Mouse (Mus musculus) kidney, postnatal 36 days (tissue): ENCODE results near the gene Sulf2.

ENCODE experiments used
- DNase-seq, 2 experiments: peaks; one replicate each; pipeline ENCODE4 v3.0.0; 2021 to 2022; ENCODE audit warnings: mixed read lengths in 2 of 2

Gene Sulf2

DNA sequence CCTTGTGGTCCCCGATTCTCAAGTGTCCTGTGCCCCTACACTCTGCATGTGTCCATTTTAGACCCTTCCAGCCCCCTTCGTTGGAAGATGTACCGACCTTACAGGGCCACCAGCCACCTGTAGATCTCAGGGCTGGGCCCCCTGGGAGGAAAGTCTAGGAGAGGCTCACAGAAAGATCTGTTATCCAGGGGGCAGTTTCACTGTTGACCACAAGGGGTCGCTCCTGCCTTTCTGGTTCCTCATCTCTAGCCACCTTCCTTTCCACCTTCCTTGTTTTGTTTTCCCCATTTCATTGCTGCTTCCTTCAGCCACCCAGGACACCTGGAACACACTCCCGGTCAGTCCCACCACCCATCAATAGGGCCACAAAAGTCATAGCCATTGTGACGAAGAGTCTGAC lies 70.5 kb downstream of the Sulf2 start:
- peak; percentile 61 to 85 for DNase-seq

DNA sequence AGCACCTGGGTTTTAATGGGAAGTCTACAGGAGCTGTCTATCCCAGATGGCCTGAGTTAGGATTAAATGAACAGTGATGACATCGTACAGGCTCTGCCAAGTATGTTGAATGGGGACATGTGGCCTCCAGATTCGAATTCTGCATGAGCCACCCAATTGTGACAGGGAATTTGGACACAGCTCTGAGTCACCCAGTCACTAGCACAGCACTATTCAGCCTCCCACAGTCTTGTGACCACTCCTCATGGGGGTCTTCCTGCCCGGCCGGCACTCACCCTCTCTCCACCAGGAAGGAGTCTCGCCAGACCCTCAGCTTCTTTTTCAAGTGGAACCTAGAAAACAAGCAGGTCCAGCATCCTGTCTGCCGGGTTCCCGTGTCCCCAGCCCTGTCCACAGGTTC lies 71.4 kb downstream of the Sulf2 start:
- DNase-seq: no peak

DNA sequence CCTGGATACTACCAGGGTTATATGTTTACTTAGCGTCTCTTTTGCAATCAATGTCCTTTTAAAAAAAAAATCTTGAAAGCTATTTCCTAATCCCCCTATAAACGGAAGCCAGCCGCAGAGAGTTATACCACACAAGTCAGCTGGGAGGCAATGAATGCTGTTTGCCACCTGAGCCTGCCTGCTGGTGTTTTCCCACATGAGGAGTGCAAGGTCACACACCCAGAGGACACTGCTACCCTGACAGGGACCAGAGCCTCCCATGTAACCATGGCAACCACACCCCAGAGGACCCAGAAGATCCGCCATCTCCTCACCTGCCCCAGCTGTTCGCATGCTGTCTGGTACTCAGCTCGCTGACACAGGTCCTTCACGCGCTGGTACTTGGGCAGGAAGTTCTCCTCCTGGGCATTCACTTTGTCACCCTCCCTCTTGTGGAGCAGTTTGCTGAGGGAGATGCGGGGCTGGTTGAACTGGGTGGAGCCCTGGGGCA lies 71.9 kb downstream of the Sulf2 start:
- no peak for DNase-seq

DNA sequence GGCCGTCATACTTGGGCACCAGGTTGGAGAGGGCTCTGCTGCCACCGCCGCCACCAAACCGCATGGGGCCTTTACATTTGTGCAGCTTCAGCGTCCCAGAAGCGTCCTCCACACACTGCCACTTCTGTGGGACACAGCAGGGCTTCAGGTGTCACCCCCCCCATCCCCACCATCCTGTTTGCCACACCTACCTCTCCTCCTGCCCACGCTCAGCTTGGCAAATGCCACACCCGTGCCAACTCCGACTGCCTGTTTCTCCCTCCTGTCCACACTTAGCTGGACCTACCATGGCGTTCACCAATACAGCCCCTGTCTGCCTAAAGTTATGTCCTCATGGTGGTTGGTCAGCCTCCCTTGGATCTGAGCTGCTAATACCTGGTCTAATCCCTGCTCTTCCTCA lies 72.8 kb downstream of the Sulf2 start:
- DNase-seq: no peak

GRCm38 (mm10) chr2:166082193-166082592 lies 73.3 kb downstream of the Sulf2 start:
- DNase-seq: peak; percentile 86 to 94

- DNase-seq: peak; percentile 81 to 83
Measured at GRCm38 (mm10) chr2:166080967-166081750, 74.3 kb downstream of the Sulf2 start.

- peak; percentile 74 to 83 for DNase-seq
Measured at GRCm38 (mm10) chr2:166079961-166080885, 75.2 kb downstream of the Sulf2 start.

DNA sequence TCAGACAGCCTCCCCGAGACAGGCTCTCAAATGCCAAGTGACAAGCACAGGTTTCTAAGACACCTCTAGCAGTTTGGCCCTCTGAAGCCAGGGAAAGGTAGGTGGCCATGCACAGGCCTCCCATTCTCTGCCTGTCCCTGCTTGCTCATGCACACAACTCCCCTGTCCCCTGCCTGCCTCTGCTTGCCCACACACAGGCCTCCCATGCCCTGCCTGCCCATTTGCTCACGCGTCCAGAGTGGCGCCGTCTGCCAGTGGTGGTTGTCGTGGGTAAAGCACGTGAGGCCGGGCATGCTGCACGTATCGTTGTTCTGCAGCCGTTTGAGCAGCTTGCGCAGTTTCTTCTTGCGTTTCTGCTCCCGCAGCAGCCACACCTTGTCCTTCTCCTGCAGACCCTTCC lies 76.2 kb downstream of the Sulf2 start:
- DNase-seq: no peak

GRCm38 (mm10) chr2:166077371-166077770 lies 78.1 kb downstream of the Sulf2 start:
- no peak for DNase-seq

DNA sequence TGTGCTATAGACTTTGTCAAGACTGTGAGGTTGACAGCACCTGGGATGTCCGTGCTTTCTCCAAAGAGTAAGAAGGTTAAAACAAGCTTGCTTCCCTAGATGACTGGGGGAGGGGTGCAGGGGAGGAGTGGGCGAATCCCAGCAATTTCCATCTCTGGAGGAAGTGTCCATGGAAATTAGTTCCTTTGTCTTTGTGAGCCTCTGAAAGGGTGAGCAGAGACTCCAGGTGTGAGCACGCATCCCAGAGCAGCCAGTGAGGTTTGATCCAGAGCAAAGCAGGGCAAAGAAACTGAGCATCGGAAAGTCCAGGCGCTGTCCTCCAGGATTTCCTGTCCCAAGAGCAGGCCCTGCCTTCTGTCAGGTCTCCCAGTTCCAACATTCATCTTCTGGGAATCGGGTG lies 81.1 kb downstream of the Sulf2 start:
- peak; percentile 36 to 38 for DNase-seq

DNA sequence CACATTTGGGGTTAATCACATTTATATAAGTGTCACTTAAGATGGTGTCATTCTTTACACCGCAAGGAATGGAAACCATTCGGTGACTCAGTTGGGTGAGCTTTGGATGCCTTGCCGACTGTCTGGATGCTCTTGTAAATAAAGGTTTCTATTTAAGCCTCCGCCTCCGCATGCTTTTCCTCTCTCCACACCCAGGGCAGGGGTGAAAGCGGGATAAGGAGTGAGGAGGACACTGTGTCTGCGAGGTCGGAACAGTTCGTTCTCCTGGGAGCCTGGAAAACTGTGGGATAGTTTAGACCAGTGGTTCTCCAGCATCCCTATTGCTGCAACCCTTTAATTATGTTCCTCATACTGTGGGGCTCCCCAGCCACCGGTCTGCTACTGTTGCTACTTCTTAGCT lies 82.4 kb downstream of the Sulf2 start:
- DNase-seq: peak in 1 of 2 experiments; percentile 54

DNA sequence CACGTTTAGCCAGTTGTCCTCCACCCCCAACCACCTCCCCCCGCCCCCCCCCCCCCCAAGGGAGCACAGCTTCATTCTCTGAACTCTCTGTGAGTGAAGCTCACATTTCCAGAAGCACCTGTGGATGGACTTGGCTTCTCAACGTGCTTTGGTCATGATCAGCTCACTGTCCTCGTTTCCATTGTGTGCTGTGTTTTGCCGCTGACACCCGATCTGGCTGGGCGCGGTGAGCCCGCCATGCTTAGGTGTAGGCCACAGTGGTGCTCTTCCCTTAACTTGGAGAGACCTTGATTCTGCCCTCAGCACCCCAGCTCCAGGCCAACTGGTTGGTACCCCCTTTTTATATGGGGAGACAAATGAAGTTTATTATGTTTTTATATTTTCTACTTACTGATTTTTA lies 83.6 kb downstream of the Sulf2 start:
- DNase-seq: no peak

GRCm38 (mm10) chr2:166071481-166071880 lies 84.0 kb downstream of the Sulf2 start:
- no peak for DNase-seq

- DNase-seq: no peak
Measured at GRCm38 (mm10) chr2:166069738-166070137, 85.7 kb downstream of the Sulf2 start.

DNA sequence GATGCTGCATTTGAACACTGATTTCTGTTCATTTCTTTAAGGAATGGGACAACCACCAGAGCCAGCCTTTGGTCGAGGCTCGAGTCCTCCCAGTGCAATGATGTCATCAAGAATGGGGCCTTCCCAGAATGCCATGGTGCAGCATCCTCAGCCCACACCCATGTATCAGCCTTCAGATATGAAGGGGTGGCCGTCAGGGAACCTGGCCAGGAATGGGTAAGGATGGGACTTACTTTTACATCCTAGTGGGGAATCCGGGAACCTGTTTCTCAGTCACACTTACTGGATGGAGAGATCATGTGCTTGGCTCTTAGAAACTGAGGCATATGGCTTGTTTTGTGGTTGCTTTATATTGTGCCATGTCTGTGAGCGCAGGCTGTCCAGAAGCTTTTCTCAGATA lies 86.3 kb downstream of the Sulf2 start:
- DNase-seq: no peak

GRCm38 (mm10) chr2:166068261-166068660 lies 87.2 kb downstream of the Sulf2 start:
- DNase-seq: no peak

DNA sequence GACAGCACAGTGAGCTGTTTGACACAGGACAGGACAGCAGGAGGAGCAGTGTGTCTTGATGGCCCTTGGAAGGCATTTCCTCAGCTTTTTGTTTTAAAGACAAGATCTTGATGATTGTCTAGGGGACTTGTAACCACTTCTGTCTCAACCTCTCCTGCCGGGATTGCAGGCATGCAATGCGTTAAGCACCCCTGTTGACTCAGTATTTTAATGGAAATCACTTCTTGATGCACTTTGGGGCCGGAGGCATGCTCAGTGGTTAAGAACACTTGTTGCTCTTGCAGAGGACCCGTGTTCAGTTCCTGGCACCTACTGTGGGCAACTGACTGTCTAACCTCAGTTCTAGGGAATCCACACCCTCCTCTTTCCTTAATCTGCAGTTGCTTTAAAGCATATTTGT lies 89.0 kb downstream of the Sulf2 start:
- no peak for DNase-seq

- DNase-seq: no peak
Measured at GRCm38 (mm10) chr2:166062431-166062830, 93.0 kb downstream of the Sulf2 start.

DNA sequence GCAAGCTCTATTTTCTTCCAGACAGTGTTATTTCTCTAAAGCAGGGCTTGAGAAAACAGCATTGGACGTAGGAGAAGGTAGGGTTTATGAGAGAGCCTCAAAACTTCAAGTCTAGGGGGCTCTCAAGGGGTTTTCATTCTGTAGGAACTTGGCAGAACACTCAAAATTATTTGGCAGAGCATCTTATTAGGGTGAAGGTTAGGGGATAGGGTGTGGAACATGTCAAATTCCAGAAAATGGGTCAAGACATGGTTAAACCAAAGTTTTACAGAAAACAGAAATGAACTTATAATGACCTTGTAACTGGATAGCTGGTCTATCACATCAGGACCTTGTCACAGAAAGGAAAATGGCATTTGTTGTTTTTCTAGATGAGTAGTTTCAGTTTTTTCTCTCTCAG lies 93.5 kb downstream of the Sulf2 start:
- no peak for DNase-seq

DNA sequence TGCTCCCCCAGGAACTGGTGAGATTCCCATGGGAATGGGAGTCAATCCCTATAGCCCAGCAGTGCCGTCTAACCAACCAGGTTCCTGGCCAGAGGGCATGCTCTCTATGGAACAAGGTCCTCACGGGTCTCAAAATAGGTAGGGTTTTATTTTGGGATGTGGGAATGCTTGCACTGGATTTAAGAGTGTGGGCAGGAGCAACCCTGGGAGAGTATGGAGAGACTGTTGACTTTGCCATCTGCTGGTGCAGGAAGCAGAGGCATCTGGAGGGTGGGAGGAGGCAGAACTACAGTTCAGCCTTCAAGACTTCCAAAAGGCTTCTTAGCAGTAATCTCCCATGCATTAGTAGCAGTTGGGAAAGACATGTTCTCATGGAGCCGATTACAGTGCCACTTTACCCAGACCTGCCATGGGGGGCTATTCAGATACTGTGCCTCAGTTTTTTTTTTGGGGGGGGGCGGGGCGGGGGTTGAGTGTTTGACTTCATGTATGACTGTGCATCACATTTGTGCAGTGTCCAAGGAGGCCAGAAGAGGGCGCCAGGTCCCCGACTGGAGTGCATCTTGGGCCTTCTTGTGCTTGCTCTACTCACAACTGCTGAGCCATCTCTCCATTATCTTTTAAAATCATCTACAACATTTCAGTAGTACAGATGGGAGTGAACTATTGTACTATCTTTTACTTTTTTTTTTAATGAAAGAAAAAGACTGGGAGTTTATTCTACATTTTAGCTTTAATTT lies 95.6 kb downstream of the Sulf2 start:
- peak; percentile 61 to 85 for DNase-seq

- no peak for DNase-seq
Measured at GRCm38 (mm10) chr2:166054002-166054539, 101.4 kb downstream of the Sulf2 start.

GRCm38 (mm10) chr2:166051966-166052365 lies 103.5 kb downstream of the Sulf2 start:
- DNase-seq: no peak

DNA sequence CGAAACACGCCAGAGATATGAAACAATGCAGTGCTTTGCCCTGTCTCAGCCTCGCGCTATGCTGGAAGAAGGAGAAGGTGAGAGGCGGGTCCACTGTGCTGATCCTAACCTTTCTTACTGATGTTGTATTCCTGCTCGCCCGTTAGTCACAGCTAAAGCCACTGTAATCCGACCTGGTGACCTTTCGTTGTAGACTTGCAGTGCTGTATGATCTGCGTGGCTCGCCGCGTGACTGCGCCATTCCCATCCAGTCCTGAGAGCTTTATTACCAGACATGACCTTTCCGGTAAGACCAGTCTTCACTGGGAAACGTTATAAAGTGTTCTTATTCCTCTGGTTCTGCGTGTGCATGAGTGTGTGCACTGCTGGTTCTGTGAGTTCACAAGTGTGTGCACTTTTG lies 104.0 kb downstream of the Sulf2 start:
- DNase-seq: no peak
